Comparison of ENCODE assay signal across 14 mouse cellular contexts in the genomic region with DNA sequence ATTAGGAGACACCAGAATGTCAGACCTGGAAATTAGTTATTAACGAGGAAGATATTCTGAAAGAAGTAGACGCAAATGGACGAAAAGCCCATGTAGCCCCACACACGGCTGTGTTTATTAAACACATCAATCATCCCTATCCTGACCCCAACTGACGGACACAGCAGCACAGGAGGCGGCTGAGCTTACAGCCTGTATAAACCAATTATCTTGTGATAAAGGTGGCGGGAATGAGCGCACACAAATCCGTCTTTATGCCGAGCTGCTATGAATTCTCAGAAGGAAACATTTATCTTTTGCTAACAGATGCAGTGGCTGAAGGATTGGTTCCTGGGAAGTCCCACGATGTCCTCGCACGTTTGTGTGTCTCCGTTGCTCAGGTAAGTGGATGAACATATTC.
"Had no signal": no experiment of that assay in that cellular context is flagged by ENCODE, and none has a peak within 500 bp of the region (broad histone marks: within the 10 kb centered on the region; RNA-seq: fewer than 3 reads in every experiment).

No protein-coding gene starts in this region.

- H3K4me2 ChIP-seq: limb, embryonic 15.5 days; liver, embryonic 12.5 days; lung, embryonic 14.5 days; neural tube, embryonic 15.5 days had no signal

- H3K4me1 ChIP-seq: neural tube, embryonic 15.5 days had no signal

- DNase-seq: kidney, adult 8-10 months; kidney, postnatal 25 days; lung, embryonic 14.5 days; lung, postnatal 10 days; lung, postnatal 4 days; right cerebral cortex, adult 18-20 months; right cerebral cortex, postnatal 25 days; thymus, postnatal 36 days had no signal

- H3K4me3 ChIP-seq: left cerebral cortex, adult 2 months; limb, embryonic 15.5 days; liver, embryonic 12.5 days; midbrain, embryonic 10.5 days; myocyte; neural tube, embryonic 15.5 days had no signal

- H3K27ac ChIP-seq: left cerebral cortex, adult 2 months; limb, embryonic 15.5 days; liver, embryonic 12.5 days; midbrain, embryonic 10.5 days; neural tube, embryonic 15.5 days had no signal

- H3K36me3 ChIP-seq: limb, embryonic 15.5 days; liver, embryonic 12.5 days; neural tube, embryonic 15.5 days had no signal

- H3K27me3 ChIP-seq: limb, embryonic 15.5 days; liver, embryonic 12.5 days; neural tube, embryonic 15.5 days had no signal

- H3K9ac ChIP-seq: limb, embryonic 15.5 days; liver, embryonic 12.5 days; lung, embryonic 14.5 days; neural tube, embryonic 15.5 days had no signal

- ATAC-seq: liver, embryonic 12.5 days had no signal

- H3K9me3 ChIP-seq: limb, embryonic 15.5 days; liver, embryonic 12.5 days; midbrain, embryonic 10.5 days; neural tube, embryonic 15.5 days had no signal
